Mouse (Mus musculus) hindbrain, embryonic 15.5 days (tissue): ENCODE results near the gene Fam216b. TPM values are rescaled to one million over a fixed set of nuclear protein-coding genes. Genes with fewer than 3 reads are reported as not detected.
A peak's percentile ranks its signal among the peaks of the same experiment; 100 is the strongest.

Source experiments
- ATAC-seq: fragments of 200-750 bp; cut with Nextera tagmentation; 2 replicates; pipeline ENCODE4 v1.8.0; 2017; ENCODE audit warnings: low read depth, moderate number of reproducible peaks, moderate TSS enrichment; ENCODE audit not compliant: low FRiP score
- H3K27ac ChIP-seq: fragments of 300-500 bp; sonication (generic); replicated peaks from 2 replicates; pipeline ENCODE4 v1.5.1; 2015; ENCODE audit warnings: mild to moderate bottlenecking, inconsistent platforms
- H3K27me3 ChIP-seq: fragments of 300-500 bp; sonication (generic); 2 replicates; pipeline ENCODE4 v1.6.1; 2015; ENCODE audit warnings: control low read depth, inconsistent platforms
- H3K36me3 ChIP-seq: fragments of 300-500 bp; sonication (generic); 2 replicates; pipeline ENCODE4 v1.6.1; 2015; ENCODE audit warnings: control low read depth, inconsistent platforms
- H3K4me1 ChIP-seq: fragments of 300-500 bp; sonication (generic); replicated peaks from 2 replicates; pipeline ENCODE4 v1.6.1; 2015; ENCODE audit warnings: control low read depth, inconsistent platforms
- H3K4me2 ChIP-seq: fragments of 300-500 bp; sonication (generic); 2 replicates; pipeline ENCODE4 v1.6.1; 2015; ENCODE audit warnings: moderate library complexity, mild to moderate bottlenecking, inconsistent platforms
- H3K4me3 ChIP-seq: fragments of 300-500 bp; sonication (generic); 2 replicates; pipeline ENCODE4 v1.5.1; 2015; ENCODE audit warnings: mild to moderate bottlenecking, inconsistent platforms
- H3K9ac ChIP-seq: fragments of 300-500 bp; sonication (generic); 2 replicates; pipeline ENCODE4 v1.6.1; 2015; ENCODE audit warnings: inconsistent platforms
- H3K9me3 ChIP-seq: fragments of 300-500 bp; sonication (generic); 2 replicates; pipeline ENCODE4 v1.6.1; 2016; ENCODE audit warnings: control low read depth, inconsistent platforms
- WGBS: fragments of 180-500 bp; shearing (Covaris S2); methylation state at CpG from one replicate; pipeline ENCODE4 v1.1.7; 2015; 5-methylcytosine and 5-hydroxymethylcytosine counted together
- polyA plus RNA-seq: library from polyadenylated mRNA; unstranded; fragments of >200 nt; fragmentation: Nextera tagmentation; extraction: Ambion mirVana; gene quantifications from 2 replicates; pipeline ENCODE4 v1.2.1, GENCODE M21; 2015

Gene Fam216b
- polyA plus RNA-seq, 1 experiment from 2014 or later = 0.83 TPM

DNA sequence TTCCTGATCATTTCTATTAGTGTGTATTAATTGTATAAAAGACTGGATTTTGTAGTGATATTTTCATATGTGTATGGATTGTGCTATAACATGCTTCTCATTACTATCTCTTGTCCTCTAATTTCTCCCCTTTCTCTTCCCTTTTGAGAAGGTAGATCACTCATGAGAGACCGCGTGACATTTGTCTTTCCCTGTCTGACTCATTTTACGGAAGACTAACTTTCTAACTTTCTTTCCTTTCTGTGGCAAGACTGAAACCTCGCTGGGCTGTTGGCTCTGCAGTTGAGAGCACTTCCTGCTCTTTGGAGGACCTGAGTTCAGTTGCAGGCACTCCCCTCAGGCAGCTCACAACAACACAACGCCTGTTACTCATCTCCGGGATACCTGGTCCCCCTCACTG is 48.2 kb downstream of the Fam216b start:
- H3K27ac ChIP-seq = no peak overlapping the region
- H3K9me3 ChIP-seq = no peaks in the 10 kb centered on the region
- H3K4me2 ChIP-seq = no peak overlapping the region
- H3K4me3 ChIP-seq = no peak overlapping the region
- peaks cover 11% of the 10 kb centered on the region; the same call in 1 of the 2 replicates for H3K4me1 ChIP-seq
- H3K36me3 ChIP-seq = no peaks in the 10 kb centered on the region
- WGBS = 89% methylated on average over 6 of the region's 6 CpGs
- no peak overlapping the region for H3K9ac ChIP-seq
- no peak for ATAC-seq
- no peaks in the 10 kb centered on the region for H3K27me3 ChIP-seq

- H3K4me2 ChIP-seq = peak overlapping the region; percentile 25; the same call in 1 of the 2 replicates
- no peaks in the 10 kb centered on the region for H3K9me3 ChIP-seq
- no peaks in the 10 kb centered on the region for H3K27me3 ChIP-seq
- H3K4me1 ChIP-seq = peaks cover 11% of the 10 kb centered on the region; the same call in 1 of the 2 replicates
- no peak overlapping the region for H3K4me3 ChIP-seq
- 47% methylated on average over 8 of the region's 8 CpGs for WGBS
- no peak overlapping the region for H3K27ac ChIP-seq
- ATAC-seq = no peak; the same call in 1 of the 2 replicates
- no peaks in the 10 kb centered on the region for H3K36me3 ChIP-seq
- H3K9ac ChIP-seq = no peak overlapping the region
These were observed 49.9 kb downstream of the Fam216b start for GRCm38 (mm10) chr14:78038876-78039275.

Other genes starting within 250 kb of the Fam216b start
- 78.4 and 84.4 TPM in 2 replicates for gene Dnajc15, start 213.9 kb downstream of the Fam216b start, polyA plus RNA-seq
- 0.21 and 0.71 TPM in 2 replicates for gene Epsti1, start 184.8 kb downstream of the Fam216b start, polyA plus RNA-seq
- 0.07 and 0.13 TPM in 2 replicates for gene Tnfsf11, start 219.0 kb upstream of the Fam216b start, polyA plus RNA-seq